Mouse (Mus musculus): ENCODE measurements around the gene Mfsd13b.

GRCm38 (mm10) chr7:121011794-121012689 lies 29.7 kb downstream of the Mfsd13b start:
- no peak for TF ChIP-seq EP300 (IDR thresholded peaks at IDR 0.05; ENCODE audit: low read depth)
- TF ChIP-seq CTCF (IDR thresholded peaks at IDR 0.05; ENCODE audit: low read depth), result no peak

Data from liver, postnatal 0 days (tissue).